Mouse (Mus musculus): ENCODE results near the gene Fam71e2.
"Not testable (repeated sequence)": the region's sequence is repeated elsewhere in the genome, so short reads cannot be mapped to it uniquely, and the experiment has no call there.

The Fam71e2 gene

GRCm38 (mm10) chr7:4771202-4771601 is at the start of gene Fam71e2:
Gene Fam71e2 (minus strand): TSS chr7:4771302.
- no peak for DNase-seq (ENCODE audit: low spot score)

DNA sequence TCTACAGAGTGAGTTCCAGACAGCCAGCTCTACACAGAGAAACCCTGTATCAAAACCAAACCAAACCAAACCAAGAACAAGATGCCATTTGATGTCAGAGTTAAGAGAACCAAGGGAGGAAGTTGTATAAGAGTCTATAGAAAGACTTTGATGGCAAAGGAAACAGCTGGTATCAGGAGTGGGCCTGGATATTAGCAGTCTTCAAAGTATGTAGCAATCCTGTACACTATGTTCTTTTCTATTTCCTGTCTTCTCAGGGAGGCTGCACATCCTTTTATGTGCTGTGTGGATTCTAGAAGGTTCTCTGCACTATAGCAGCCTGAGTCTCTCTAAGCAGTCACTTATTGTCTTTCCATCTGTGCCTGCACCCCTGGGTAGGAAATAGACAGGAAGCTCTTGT is 45.5 kb upstream of the Fam71e2 start:
- DNase-seq (ENCODE audit: low spot score), result no peak

DNA sequence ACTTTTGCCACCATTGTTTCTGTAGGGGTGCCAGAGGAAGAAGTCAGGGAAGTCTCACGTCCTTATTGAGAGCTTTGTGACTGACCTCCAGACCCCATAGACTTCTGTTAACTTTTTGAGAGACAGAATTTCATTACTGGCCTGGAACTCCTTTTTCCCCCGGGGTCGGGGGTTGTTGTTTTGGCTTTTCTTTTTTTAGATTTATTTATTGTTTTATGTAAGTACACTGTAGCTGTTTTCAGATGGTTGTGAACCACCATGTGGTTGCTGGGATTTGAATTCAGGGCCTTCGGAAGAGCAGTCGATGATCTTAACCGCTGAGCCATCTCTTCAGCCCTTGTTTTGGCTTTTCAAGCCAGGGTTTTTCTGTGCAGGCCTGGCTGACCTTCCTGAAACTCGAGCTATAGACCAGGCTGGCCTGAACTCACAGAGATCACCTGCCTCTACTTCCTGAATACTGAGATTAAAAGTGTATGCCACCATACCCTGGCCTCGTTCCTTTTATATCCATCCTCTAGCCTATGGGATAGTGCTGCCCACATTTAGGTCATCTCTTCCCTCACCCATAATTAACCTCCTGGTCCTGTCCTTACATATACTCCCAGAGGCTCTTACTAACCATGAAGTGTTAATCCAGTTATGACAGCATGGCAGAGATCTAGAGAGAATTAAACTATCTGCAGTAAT is 42.1 kb upstream of the Fam71e2 start:
- no peak for DNase-seq (ENCODE audit: low spot score)

- DNase-seq (ENCODE audit: low spot score), result peak; percentile 98
Measured at GRCm38 (mm10) chr7:4812303-4813104, 41.4 kb upstream of the Fam71e2 start, which contains the start of gene Ube2s. Gene Ube2s (minus strand): TSS chr7:4812590.

DNA sequence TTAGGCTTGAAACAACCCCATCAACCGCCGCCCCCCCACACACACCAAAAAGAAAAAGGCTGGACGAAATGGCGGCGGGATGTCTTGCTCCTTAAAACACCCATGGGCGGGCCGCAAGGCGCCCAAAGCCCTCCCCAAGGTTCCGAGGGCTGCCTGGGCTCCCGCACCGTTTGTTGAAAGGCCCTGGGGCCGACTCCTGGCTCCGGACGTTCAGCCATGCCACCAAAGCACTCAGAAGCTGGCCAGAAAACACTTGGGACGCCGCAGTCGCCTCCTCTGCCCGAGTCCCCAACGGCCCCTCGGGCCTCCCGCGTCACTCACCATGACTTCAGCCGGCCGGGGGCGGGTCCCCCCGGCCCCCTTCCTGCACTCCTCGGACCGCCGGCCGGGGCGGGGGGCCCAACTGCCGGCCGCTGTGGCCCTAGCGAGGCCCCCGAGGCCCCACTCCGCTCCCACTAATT is 40.8 kb upstream of the Fam71e2 start:
- peak; percentile 36 for DNase-seq (ENCODE audit: low spot score)

DNA sequence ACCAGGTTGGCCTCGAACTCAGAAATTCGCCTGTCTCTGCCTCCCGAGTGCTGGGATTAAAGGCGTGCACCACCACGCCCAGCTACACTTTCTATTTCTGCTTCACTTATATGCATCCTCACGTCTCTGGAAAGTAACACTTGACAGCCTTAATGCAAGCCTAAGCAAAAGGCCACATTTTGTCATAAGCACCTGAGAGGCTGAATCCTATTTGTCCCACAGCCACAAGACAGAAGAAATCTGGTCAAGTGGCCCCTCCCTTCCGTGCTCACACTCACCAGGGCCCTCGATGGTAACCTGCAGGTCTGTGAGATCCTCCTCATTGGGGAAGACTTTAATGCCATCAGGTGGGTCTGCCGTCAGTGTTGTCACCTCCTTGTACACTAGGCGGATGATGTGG is 40.0 kb upstream of the Fam71e2 start:
- DNase-seq (ENCODE audit: low spot score), result not testable (repeated sequence)

- no peak for DNase-seq (ENCODE audit: low spot score)
Measured at GRCm38 (mm10) chr7:4806716-4807115, 35.6 kb upstream of the Fam71e2 start.

DNA sequence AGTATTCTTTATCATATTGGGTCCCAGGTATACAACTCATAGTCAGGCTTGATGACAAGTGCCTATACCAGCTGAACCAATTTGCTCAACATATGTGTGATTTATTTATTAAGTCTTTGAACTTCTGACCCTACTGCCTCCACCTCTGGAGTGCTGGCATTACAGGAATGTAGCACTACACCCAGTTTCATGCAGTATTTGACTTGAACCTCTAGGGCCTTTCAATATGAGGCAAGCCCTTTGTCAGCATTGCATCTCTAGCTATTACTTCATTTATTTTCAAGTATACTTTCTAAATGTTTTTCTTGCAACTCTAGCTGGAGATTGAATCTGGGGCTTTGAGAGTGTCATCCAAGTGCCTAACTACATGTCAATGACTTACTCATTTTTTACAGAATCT is 31.1 kb upstream of the Fam71e2 start:
- no peak for DNase-seq (ENCODE audit: low spot score)

DNA sequence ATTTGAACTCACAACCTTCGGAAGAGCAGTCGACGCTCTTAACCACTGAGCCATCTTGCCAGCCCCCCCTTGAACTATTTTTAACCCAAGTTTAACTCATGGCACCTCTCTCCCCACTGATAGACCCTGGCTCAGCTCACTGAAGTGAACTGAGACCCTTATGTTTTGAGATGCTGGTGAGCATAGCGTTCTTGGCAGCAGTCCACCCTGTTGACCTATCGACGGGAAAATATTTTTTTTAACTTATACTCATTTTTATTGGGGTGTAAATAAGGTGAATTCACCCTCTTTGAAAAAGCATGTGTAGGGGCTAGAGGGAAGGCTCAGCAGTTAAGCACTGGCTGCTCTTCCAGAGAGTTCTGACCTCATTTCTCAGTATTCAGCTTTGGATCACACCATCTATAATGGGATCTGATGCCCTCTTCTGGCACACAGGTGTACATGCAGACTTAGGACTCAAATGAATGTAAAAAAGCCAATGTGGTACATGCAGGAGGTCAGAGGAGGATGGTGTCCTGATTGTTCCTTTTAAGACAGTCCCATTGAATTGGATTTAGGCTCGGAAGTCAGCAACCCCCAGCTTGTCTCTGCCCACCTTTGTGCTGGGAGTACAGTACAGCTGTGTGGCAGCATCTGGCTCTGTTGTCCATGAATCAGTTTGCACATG is 24.8 kb upstream of the Fam71e2 start:
- no peak for DNase-seq (ENCODE audit: low spot score)

DNA sequence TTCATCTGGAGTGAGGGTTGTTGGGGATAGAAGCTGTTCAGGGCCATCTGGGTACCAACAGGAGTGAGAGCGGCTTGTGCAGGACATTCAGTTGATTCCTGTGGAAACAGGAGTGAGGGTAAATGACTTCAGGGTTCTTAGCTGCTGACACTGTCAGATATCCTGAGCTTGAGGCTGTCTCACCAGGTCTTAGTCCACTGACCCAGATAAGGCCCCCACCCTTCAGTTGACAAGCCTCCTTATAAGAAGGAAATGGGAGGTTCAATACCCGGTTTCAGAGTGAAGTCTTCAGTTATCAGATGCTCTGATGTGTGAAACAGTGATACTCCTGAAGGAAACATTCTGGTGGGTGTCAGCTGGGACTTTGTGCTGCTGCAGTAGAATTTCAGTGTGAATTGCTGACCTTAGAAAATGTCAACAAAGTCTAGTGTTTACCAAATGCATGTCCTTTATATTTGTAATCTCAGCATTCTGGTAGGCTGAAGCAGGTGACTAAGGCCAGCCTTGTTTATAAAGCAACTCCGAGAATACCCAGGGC is 23.6 kb upstream of the Fam71e2 start:
- DNase-seq (ENCODE audit: low spot score), result no peak

- no peak for DNase-seq (ENCODE audit: low spot score)
Measured at GRCm38 (mm10) chr7:4793674-4794073, 22.6 kb upstream of the Fam71e2 start.

DNA sequence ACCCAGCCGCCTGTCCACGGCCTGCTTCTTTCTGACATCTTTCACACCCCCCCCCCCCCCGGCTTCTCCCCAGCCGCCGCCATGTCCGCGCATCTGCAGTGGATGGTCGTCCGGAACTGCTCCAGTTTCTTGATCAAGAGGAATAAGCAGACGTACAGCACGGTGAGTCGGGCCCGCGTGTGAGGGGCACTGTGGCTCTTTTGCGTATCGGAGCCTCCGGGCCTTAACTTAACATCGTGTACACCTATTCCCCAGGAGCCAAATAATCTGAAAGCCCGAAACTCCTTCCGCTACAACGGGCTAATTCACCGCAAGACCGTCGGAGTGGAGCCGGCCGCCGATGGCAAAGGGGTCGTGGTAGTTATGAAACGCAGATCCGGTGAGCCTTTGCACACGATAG is 22.1 kb upstream of the Fam71e2 start:
- not testable (repeated sequence) for DNase-seq (ENCODE audit: low spot score)

GRCm38 (mm10) chr7:4792278-4793212 is 21.4 kb upstream of the Fam71e2 start, which contains the start of gene Rpl28:
Gene Rpl28 (plus strand): TSS chr7:4792874.
- peak; percentile 97 for DNase-seq (ENCODE audit: low spot score)

GRCm38 (mm10) chr7:4789436-4789935 is 18.4 kb upstream of the Fam71e2 start, which contains the start of gene Tmem238:
Gene Tmem238 (minus strand): TSS chr7:4789656.
- peak; percentile 82 for DNase-seq (ENCODE audit: low spot score)

- DNase-seq (ENCODE audit: low spot score), result peak; percentile 56
Measured at GRCm38 (mm10) chr7:4788499-4789435, 17.7 kb upstream of the Fam71e2 start.

- no peak for DNase-seq (ENCODE audit: low spot score)
Measured at GRCm38 (mm10) chr7:4783667-4784268, 12.7 kb upstream of the Fam71e2 start.

DNA sequence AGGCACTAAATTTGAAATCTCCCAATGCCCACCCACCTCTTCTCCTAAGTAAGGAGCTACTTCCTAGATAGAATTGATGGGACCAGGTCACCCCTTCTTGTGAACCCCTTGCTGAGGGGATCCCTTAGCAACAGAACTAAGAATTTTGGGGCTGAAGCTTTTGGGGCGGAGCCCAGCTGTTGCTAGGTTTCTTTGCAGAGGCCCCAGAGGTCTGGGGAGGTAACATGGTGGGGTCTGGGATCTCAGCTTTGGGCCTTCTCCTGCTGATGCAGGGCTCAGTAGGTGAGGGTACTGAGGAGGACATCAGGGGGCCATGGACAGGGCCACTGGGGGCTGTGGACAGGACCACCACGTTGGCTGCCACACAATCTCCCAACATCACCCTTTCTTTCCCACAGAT is 11.7 kb upstream of the Fam71e2 start, which contains the start of the genes Il11 and Tmem190:
Il11 (minus strand) TSS at position 101 of the 400 bp plus-strand sequence.
Tmem190 (plus strand) TSS at position 179 of the 400 bp plus-strand sequence.
- DNase-seq (ENCODE audit: low spot score), result no peak

DNA sequence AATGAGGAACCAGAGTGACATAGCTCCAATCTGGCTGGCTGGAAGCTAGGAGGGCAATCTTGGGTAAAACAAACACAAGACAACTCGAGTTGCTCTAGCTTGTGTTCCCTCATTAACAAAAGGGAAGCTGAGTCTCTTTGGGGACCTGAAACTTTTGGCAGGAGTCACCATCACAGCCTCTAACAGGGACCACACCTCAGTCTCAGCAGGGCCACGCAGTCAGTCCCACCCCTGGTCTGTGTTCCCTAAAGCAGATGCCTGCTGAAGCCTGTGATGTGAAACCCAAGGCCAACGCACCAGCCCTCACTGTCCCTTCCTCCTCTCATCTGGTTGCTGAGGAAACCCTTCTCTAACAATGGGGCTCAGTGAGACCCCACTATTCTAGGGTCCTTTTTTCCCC is 11.0 kb upstream of the Fam71e2 start:
- DNase-seq (ENCODE audit: low spot score), result no peak

- DNase-seq (ENCODE audit: low spot score), result no peak
Measured at GRCm38 (mm10) chr7:4779921-4780320, 8.8 kb upstream of the Fam71e2 start.
